Mouse (Mus musculus) gastrocnemius, postnatal 4 days (tissue): Measurements from ENCODE around the gene Fancg. TPM values are rescaled to one million over a fixed set of nuclear protein-coding genes. Genes with fewer than 3 reads are reported as not detected.
"Not testable (repeated sequence)": the region's sequence is repeated elsewhere in the genome, so short reads cannot be mapped to it uniquely, and the experiment has no call there.

Experiments used
- DNase-seq, 2 experiments: peaks; one replicate each; pipeline ENCODE4 v3.0.0; 2021 to 2022; ENCODE audit warnings: low spot score in 2 of 2, mixed read lengths in 2 of 2
- total RNA-seq, 2 experiments: library from RNA; stranded (reverse); gene quantifications; 2 replicates each; pipeline ENCODE4 v1.2.3; 2021

Gene Fancg
- total RNA-seq, 2 experiments from 2014 or later = 5.5 to 8.7 TPM

- peak; percentile 97 to 99 for DNase-seq
Measured at GRCm38 (mm10) chr4:43000141-43000986, 9.9 kb downstream of the Fancg start, which contains the start of gene Vcp. Gene Vcp, minus strand, starts transcription at chr4:43000507.

GRCm38 (mm10) chr4:42999451-43000140 is 10.7 kb downstream of the Fancg start:
- DNase-seq = peak; percentile 53 to 73

GRCm38 (mm10) chr4:42998022-42998421 is 12.3 kb downstream of the Fancg start:
- no peak for DNase-seq

- DNase-seq = no peak
Measured at GRCm38 (mm10) chr4:42988296-42988695, 22.0 kb downstream of the Fancg start.

- DNase-seq = not testable (repeated sequence)
Measured at GRCm38 (mm10) chr4:42980467-42980866, 29.8 kb downstream of the Fancg start.

GRCm38 (mm10) chr4:42978062-42978461 is 32.2 kb downstream of the Fancg start:
- DNase-seq = no peak

- no peak for DNase-seq
Measured at GRCm38 (mm10) chr4:42973868-42974267, 36.4 kb downstream of the Fancg start.

- DNase-seq = no peak
Measured at GRCm38 (mm10) chr4:42972952-42973351, 37.4 kb downstream of the Fancg start.

GRCm38 (mm10) chr4:42969304-42969703 is 41.0 kb downstream of the Fancg start, which contains the start of gene 1700022I11Rik:
Gene 1700022I11Rik, plus strand, starts transcription at chr4:42969604.
- DNase-seq = no peak

- DNase-seq = no peak
Measured at GRCm38 (mm10) chr4:42965039-42965719, 45.1 kb downstream of the Fancg start.

- no peak for DNase-seq
Measured at GRCm38 (mm10) chr4:42963480-42963879, 46.8 kb downstream of the Fancg start.

- peak in 1 of 2 experiments; percentile 52 for DNase-seq
Measured at GRCm38 (mm10) chr4:42961592-42961991, 48.7 kb downstream of the Fancg start.

GRCm38 (mm10) chr4:42959382-42959781 is 50.9 kb downstream of the Fancg start:
- no peak for DNase-seq

- DNase-seq = no peak
Measured at GRCm38 (mm10) chr4:42958942-42959341, 51.4 kb downstream of the Fancg start.

- no peak for DNase-seq
Measured at GRCm38 (mm10) chr4:42957979-42958378, 52.3 kb downstream of the Fancg start.

GRCm38 (mm10) chr4:42957306-42957705 is 53.0 kb downstream of the Fancg start:
- DNase-seq = no peak

- no peak for DNase-seq
Measured at GRCm38 (mm10) chr4:42956581-42956980, 53.7 kb downstream of the Fancg start.

GRCm38 (mm10) chr4:42955200-42955599 is 55.1 kb downstream of the Fancg start:
- DNase-seq = no peak

- DNase-seq = peak; percentile 71 to 77
Measured at GRCm38 (mm10) chr4:42954297-42954696, 56.0 kb downstream of the Fancg start.

- peak; percentile 40 to 65 for DNase-seq
Measured at GRCm38 (mm10) chr4:42953435-42954094, 56.7 kb downstream of the Fancg start.

- DNase-seq = peak in 1 of 2 experiments; percentile 34
Measured at GRCm38 (mm10) chr4:42952563-42952962, 57.7 kb downstream of the Fancg start.
